Mouse (Mus musculus): ENCODE measurements around the gene Hist2h2ab.

DNA sequence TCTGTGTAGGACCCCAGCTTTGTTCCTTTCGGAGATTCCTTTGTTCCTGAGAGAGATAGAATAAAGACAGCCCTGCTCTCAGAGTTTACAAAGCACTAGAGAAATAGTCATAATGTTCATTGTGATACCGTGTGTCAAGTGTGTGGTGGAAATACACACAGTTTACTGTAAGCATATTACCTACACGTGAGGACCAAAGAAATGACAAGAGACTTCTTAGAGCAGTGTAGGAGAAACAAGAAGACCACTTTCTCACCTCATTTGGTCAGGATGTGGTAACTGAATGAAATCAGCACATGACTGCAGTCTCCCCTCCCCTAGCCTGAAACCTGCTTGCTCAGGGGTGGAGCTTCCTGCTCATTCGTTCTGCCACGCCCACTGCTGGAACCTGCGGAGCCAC lies 21.5 kb upstream of the Hist2h2ab start:
- TF ChIP-seq POLR2A (IDR thresholded peaks at IDR 0.05; ENCODE audit: insufficient read length, low read depth) (no peak), USF1 (IDR thresholded peaks at IDR 0.05; ENCODE audit: low read depth) (no peak), REST (IDR thresholded peaks at IDR 0.05; ENCODE audit: insufficient read depth, insufficient read length) (no peak), TCF12 (IDR thresholded peaks at IDR 0.05; ENCODE audit: insufficient read depth, poor library complexity, severe bottlenecking) (no peak), SRF (IDR thresholded peaks at IDR 0.05; ENCODE audit: control insufficient read depth, insufficient read length, low read depth) (no peak), MYOD1 (IDR thresholded peaks at IDR 0.05; ENCODE audit: control insufficient read depth in 1 of 3, insufficient read length in 2 of 3, low read depth in 2 of 3) (no peak), MYOG (IDR thresholded peaks at IDR 0.05; ENCODE audit: control insufficient read depth in 1 of 3, insufficient read depth in 1 of 3, insufficient read length in 2 of 3, low read depth in 2 of 3) (no peak)
